In genomic region chr2:167081639-167082038, GRCm38 (mm10) we compare ENCODE assay signal across 8 mouse cellular contexts. TPM values are rescaled to one million over a fixed set of nuclear protein-coding genes. Genes with fewer than 3 reads are reported as not detected.
DNase-seq lines count a peak whose midpoint lies in the region; ATAC-seq and TF ChIP-seq lines count a peak whose summit lies in the region.

No protein-coding gene starts in this region.

- TF ChIP-seq EP300 in lung, postnatal 0 days (IDR thresholded peaks at IDR 0.05), result no peak

- no peaks in the 10 kb centered on the region for H3K27me3 ChIP-seq in lung, postnatal 0 days (replicated peaks; ENCODE audit: insufficient read depth, low read length)
- no peaks in the 10 kb centered on the region for H3K27me3 ChIP-seq in embryonic facial prominence, embryonic 14.5 days (replicated peaks; ENCODE audit: control insufficient read depth, insufficient read depth, low read length)
- peaks cover 77% of the 10 kb centered on the region for H3K27me3 ChIP-seq in megakaryocyte, embryonic 14.5 days (replicated peaks)

- ATAC-seq in lung, postnatal 0 days, result peak; percentile 69
- 0 out of 2 replicates have a peak, but pooled peaks have one; percentile 8 for ATAC-seq in embryonic facial prominence, embryonic 14.5 days (ENCODE audit: low read depth)

- H3K9ac ChIP-seq in lung, postnatal 0 days (replicated peaks; ENCODE audit: low read depth), result no peak overlapping the region
- no peak overlapping the region for H3K9ac ChIP-seq in embryonic facial prominence, embryonic 14.5 days (ENCODE audit: low read depth, low read length)

- H3K4me3 ChIP-seq in lung, postnatal 0 days (ENCODE audit: low read depth, low read length), result no peak overlapping the region
- H3K4me3 ChIP-seq in embryonic facial prominence, embryonic 14.5 days (ENCODE audit: low read depth, low read length), result no peak overlapping the region
- H3K4me3 ChIP-seq in megakaryocyte, embryonic 14.5 days (replicated peaks), result peak overlapping the region; percentile 56

- H3K27ac ChIP-seq in lung, postnatal 0 days (ENCODE audit: low read length), result no peak overlapping the region
- no peak overlapping the region for H3K27ac ChIP-seq in embryonic facial prominence, embryonic 14.5 days (replicated peaks; ENCODE audit: low read depth, low read length)

- H3K4me2 ChIP-seq in lung, postnatal 0 days (replicated peaks; ENCODE audit: low read depth, low read length), result no peak overlapping the region
- H3K4me2 ChIP-seq in embryonic facial prominence, embryonic 14.5 days (ENCODE audit: low read depth, low read length), result no peak overlapping the region

- no peaks in the 10 kb centered on the region for H3K36me3 ChIP-seq in lung, postnatal 0 days (ENCODE audit: insufficient read depth, low read length)
- H3K36me3 ChIP-seq in embryonic facial prominence, embryonic 14.5 days (ENCODE audit: control insufficient read depth, insufficient read depth, low read length), result no peaks in the 10 kb centered on the region
- H3K36me3 ChIP-seq in megakaryocyte, embryonic 14.5 days (replicated peaks; ENCODE audit: low read length), result no peaks in the 10 kb centered on the region

- no peak for TF ChIP-seq CTCF in lung, postnatal 0 days (IDR thresholded peaks at IDR 0.05)

- DNase-seq in lung, postnatal 0 days (ENCODE audit: low spot score), result peak; percentile 60
- DNase-seq in lung, adult 18-20 months, result no peak
- DNase-seq in embryonic facial prominence, embryonic 14.5 days (ENCODE audit: low spot score), result peak; percentile 45
- DNase-seq in spleen, postnatal 36 days (ENCODE audit: low spot score in 2 of 2), result peak; percentile 68 to 79
- DNase-seq in adrenal gland, adult (ENCODE audit: inconsistent age in 2 of 2, low spot score in 1 of 2), result no peak
- DNase-seq in thymus, postnatal 10 days (ENCODE audit: low spot score in 2 of 2), result no peak
- DNase-seq in cerebellum, adult 18-20 months, result no peak

- 18% methylated on average over 4 of the region's 4 CpGs for WGBS in lung, postnatal 0 days
- 35% methylated on average over 4 of the region's 4 CpGs for WGBS in embryonic facial prominence, embryonic 14.5 days

- H3K4me1 ChIP-seq in lung, postnatal 0 days (ENCODE audit: insufficient read depth, low read depth, low read length), result no peaks in the 10 kb centered on the region
- peaks cover 16% of the 10 kb centered on the region; the same call in 1 of the 2 replicates for H3K4me1 ChIP-seq in embryonic facial prominence, embryonic 14.5 days (ENCODE audit: control insufficient read depth, insufficient read depth, low read length)
- H3K4me1 ChIP-seq in megakaryocyte, embryonic 14.5 days, result peaks cover 7% of the 10 kb centered on the region

- H3K9me3 ChIP-seq in lung, postnatal 0 days (ENCODE audit: low read length), result no peaks in the 10 kb centered on the region
- H3K9me3 ChIP-seq in embryonic facial prominence, embryonic 14.5 days (ENCODE audit: control insufficient read depth, low read length), result no peaks in the 10 kb centered on the region
- H3K9me3 ChIP-seq in megakaryocyte, embryonic 14.5 days, result peaks cover 7% of the 10 kb centered on the region

RNA-seq across cellular contexts. Expression of gene Znfx1, which starts 18.8 kb away (rescaled TPM):
- 9.8 and 9.9 TPM in 2 replicates for polyA plus RNA-seq in lung, postnatal 0 days (2015; fragmentation: Nextera tagmentation; extraction: Ambion mirVana)
- polyA plus RNA-seq in embryonic facial prominence, embryonic 14.5 days (2014; fragmentation: Nextera tagmentation; extraction: Ambion mirVana), result 9.5 and 10.2 TPM in 2 replicates
- 3.0 and 8.9 TPM in 2 replicates for polyA plus RNA-seq in megakaryocyte, embryonic 14.5 days (2012; ENCODE audit: insufficient read depth, low replicate concordance)

Comparison
In these comparisons a context has a peak if more than half of its experiments do, and no peak if none do; other contexts are left out.
1. DNase-seq: peak in lung, postnatal 0 days (single experiment), embryonic facial prominence, embryonic 14.5 days (single experiment) and spleen, postnatal 36 days (2 of 2); none in lung, adult 18-20 months (0 of 2), adrenal gland, adult (0 of 2), thymus, postnatal 10 days (0 of 2) and cerebellum, adult 18-20 months (0 of 2).